Mouse (Mus musculus) heart, adult 11 months (tissue): ENCODE results near the gene Narf.

Experiments
- DNase-seq: peaks from one replicate; pipeline ENCODE4 v3.0.0; 2022

Gene Narf

DNA sequence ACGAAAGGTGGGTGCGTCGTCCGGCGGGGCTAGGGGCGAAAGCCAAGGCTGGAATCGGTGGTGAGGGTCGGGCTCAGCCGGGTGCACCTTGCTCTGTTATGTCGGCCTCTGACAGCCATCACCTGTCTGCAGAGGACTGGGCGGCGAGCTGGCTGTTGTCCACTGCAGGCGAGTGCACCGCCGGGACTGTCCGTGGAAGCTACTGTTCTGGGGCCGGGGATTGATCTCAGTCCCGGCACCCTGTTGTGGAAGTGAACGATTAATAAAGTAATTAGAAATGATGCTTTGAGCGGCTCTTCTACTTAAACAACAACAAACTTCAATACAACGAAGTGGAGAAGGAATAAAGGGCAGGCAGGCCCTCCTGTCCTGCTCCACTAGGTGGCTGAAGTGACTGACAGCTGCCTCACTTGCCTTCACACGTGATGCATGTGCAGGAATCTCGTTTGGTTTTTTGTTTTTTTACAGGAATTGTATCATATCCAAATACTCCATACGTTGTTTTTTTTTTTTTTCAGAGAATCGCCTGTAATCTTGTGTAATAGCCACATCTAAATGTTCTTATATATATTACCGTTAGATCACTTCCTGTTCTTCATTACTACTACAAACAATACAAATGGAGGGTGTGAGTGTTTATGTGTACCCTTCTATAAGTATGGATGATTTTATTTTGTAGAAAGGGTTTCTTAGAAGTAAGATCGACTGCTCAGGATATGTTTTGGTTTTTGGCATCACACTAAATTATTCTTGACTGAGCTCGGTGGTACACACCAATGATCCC, 484 bp downstream of the Narf start:
- DNase-seq: no peak

DNA sequence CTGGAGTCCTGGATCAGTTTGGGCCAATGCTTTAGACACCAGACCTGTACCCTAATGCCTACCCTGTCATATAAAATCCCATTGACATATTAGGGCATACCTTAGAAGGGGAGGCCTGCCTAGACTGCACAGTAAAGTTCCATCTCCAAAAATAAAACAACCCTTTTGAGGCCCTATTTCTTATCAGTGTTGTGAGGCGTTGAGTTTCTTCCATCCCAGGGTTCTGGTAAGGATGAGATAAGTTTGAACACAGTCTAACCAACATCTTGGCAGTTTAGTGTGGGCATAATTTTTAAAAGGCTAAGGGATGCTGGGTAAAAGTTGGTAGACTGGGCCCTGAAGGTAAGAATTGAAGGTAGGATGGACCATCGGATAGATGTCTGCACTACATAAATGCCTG, 2.6 kb downstream of the Narf start:
- no peak for DNase-seq

DNA sequence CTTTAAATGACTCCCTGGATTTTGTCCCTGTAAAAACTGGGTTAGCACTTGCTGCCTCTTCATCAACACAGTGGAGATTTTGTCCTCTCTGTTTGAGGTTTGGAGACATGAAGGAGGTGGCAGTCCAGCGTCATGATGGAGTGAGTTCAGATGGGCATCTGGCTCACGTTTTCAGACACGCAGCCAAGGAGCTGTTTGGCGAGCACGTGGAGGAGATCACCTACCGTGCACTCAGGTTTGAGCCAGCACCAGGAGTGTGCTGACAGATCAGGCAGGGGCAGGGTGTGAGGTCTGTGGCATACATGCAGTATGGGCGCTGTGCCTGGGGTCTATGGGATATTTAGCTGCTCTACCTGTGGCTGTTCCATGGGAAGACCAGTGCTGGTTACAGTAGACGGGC, 13.1 kb downstream of the Narf start:
- no peak for DNase-seq

DNA sequence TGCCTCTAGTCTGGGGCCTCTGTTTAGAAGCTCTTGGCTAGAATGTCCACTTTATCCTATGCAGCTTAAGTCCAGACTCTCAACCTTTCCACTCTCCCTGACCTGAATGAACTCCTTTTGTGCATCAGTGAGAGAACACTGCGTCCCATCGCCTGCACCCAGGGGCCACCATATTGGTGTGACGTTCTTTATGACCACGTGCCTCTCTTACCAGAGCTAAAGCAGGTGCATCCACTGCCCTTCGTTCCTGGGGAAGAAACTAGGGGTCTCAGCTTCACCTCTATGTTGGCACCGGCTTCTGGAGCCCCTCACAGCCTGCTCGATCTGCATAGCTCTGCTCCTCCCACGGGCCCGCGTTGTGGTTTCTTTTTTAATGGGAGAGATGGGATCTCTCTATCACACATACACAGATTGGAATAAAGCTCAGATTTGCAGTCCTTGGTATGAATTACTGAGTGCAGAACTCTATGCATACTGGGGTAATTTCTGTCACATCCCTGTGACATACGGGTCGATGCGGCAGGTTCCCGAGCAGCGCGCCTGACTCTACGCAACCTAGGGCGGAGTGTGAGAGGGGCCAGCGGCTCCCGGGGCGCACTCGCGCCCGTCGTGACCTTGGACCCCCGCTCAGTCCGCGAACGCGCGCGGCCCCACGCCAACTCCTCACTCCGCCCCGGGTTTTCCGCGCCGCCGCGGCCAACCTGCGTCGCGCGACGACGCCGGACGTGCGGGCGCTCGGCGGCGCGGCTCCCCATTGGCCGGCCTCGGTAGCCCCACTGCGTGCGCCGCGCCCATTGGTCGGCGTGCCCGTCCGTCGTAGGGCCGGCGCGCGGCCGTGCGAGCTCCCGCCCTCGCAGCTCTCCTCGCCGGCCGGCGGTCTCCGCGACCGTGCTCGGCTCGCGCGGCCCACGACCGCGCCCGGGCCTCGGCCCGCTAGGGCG, 22.4 kb downstream of the Narf start, which contains the start of gene Foxk2:
TSS of gene Foxk2 (plus strand) at position 831 of the 941 bp plus-strand sequence.
- DNase-seq: peak; percentile 99

DNA sequence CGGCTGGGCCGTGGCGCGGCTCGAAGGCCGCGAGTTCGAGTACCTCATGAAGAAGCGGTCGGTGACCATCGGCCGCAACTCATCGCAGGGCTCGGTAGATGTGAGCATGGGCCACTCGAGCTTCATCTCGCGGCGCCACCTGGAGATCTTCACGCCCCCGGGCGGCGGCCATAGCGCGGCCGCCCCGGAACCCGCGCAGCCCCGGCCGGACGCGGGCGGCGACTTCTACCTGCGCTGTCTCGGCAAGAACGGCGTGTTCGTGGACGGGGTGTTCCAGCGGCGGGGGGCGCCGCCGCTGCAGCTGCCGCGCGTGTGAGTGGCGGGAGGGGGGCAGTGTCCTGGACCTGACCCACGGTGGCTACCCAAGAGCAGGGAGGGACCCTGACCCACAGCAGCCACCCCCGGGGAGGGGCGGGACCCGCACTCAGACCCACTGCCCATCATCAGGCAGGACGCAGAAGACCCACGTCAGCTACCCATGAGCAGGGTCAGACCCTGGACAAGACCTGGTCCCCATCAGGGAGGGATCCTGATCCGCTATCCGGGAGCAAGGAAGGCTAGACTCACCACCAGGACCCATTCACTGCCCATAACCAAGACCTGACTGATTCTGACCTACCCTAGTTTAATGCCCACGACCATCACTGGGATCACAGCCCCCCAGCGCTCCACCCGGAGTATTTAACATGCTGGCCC, 23.3 kb downstream of the Narf start:
- peak; percentile 95 for DNase-seq

DNA sequence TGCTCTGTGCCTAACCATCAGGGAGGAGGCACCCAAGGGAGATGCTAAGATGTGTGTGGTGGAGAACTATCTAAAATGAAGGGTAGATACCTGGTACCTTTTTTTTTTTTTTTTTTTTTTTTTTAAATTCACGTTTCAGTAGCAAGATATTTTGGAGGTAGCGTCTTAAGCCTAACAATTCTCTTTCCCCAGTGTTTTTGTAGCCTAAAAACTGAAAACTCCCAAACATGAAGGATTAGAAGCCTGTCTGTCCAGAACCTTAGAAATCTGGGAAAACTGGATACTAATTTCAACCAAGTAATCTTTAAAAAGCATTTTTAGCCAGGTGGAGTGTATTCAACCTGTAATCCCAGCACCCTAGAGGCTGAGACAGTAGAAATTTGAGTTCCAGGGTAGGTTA, 24.0 kb downstream of the Narf start:
- DNase-seq: no peak

DNA sequence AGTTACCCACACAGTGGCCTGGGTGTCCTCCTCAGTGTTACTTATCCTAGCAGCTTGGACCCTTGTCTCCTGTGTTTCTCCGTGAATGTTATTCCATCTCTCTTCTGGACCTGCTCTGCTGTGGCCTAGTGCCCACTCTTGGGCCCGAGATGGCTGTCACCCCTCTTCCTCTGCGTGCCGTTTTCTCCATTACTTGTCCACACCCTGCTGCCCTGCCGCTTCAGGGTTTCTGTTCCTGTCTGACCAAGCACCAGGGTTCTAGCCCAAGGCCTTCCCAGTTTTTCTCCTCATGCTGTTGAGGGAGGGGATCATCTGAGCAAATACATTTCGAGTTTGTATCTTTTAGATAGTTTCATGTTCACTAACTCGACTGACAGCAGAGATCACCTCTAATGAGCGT, 40.5 kb downstream of the Narf start:
- no peak for DNase-seq

DNA sequence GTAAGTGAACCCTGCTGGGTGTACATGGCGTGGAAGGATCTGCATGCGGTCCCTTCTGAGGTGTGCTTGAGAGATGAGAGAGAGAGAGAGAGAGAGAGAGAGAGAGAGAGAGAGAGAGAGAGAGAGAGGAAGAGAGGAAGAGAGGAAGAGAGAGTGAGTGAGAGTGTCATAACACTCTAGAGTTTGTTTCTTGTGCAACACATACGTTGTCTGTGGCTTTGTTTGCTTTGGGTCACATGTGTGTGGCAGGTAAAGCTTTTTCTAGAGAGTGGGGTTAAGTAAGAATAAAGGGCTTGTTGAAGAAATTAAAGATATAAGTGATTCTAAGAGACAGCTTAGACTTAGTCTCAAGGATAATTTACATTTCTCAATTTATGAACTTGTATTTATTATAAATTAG, 41.0 kb downstream of the Narf start:
- DNase-seq: no peak

DNA sequence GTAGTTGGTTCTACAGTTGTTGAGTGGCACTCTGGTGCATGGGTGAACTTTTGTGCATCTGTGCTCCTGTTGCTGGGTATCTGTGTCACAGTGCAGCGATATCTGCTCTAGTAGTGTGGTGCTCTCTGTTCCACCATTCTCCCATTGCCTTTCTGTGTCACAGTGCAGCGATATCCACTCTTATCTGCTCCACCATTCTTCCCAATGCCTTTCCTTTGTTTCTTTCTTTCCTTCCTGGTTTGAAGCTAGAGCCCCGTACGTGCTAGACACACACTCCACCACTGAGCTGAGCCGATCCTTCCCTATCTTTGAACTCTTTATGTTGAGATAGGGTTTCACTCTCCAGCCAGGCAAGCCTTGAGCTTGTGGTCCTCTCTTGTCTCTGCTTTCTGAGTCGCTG, 45.9 kb downstream of the Narf start:
- no peak for DNase-seq

DNA sequence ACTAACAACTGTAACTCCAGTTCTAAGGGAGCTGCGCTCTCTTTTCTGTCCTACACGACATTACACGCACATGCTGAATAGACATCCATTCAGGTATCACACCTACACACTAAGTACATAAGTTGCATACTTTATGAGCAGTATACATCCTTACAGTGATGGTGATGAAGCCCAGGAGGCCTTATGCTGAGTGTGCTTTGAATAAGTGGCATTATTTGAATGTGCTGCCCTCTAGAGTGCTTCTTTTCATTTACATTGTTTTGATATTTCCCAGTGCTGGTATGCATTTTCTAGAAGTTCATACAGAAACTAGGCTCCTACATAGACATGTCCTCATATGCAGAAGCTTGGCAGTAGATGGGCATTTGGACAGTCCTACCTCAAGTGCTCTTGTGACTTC, 52.8 kb downstream of the Narf start:
- DNase-seq: no peak

DNA sequence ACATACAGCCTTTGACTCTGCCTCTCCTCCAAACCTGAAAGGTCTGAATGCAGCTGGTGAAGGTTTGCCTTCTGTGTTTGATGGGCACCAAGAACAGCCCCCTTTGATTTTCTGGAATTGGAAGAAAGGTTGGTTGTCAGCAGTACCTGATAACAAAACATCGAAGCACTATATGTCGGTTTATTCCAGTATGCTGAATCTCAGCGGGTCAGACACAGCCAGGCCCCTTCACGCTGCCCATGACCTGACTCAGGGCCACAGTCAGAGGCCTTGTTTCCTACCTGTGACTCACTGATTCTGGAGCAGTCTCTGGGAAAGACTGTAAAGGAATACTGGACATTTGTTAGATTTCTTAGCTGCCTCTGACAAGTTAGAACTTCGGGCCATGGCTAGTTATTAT, 57.7 kb downstream of the Narf start:
- DNase-seq: peak; percentile 64

DNA sequence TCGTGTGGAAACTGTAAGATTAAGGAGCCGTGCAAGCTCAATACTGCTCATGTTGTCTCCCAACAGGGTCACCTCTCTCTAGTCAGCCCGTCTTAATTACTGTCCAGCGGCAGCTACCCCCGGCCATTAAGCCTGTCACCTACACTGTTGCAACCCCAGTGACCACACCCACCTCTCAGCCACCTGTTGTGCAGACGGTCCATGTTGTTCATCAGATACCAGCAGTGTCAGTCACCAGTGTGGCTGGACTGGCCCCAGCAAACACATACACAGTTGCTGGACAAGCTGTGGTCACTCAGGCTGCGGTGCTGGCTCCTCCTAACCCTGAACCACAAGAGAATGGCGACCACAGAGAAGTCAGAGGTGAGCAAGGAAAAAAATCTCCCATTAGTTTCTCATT, 61.4 kb downstream of the Narf start:
- no peak for DNase-seq

DNA sequence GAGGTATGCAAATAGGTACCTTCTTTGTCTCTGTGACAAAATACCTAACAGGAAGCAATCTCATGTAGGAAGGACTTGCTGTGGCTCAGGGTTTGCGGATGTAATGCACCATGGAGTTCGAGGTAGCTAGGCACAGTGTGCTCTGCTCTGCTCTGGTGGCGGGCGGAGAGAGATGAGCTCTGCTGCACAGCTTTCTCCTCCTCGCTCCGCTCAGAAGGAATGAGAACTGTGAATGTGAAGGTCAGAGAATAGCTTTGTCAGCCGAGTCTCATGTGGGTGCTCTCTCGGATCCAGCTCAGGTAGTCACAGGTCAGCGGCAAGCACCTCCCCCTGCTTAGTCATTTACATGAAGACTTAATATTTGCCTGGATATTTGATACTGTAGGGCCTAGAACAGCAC, 63.2 kb downstream of the Narf start:
- DNase-seq: no peak

DNA sequence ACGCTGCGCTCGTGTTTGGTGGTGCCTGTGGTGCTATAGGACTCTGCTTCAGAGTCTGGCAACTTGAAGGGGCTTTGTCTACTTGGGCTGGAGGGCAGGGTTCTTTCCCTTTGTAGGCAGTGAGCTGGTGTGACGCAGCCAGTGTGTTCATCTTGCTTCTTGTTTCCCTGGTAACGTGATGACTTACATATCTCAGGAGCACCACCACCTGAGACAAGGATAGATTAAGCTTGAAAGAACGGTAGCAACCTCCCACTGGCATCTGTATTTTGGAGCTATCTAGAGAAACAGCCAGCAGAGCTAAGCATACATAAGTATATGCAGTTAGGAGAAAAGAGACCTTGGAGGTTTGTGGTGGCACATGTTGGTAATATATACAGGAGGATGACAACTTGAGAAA, 68.3 kb downstream of the Narf start:
- no peak for DNase-seq
